Mouse (Mus musculus) liver (tissue): Measurements from ENCODE around the gene Pstpip1.

Experiments used
- DNase-seq: peaks from one replicate; pipeline ENCODE4 v3.0.0-alpha.2; 2020; ENCODE audit warnings: mixed read lengths

Gene Pstpip1

DNA sequence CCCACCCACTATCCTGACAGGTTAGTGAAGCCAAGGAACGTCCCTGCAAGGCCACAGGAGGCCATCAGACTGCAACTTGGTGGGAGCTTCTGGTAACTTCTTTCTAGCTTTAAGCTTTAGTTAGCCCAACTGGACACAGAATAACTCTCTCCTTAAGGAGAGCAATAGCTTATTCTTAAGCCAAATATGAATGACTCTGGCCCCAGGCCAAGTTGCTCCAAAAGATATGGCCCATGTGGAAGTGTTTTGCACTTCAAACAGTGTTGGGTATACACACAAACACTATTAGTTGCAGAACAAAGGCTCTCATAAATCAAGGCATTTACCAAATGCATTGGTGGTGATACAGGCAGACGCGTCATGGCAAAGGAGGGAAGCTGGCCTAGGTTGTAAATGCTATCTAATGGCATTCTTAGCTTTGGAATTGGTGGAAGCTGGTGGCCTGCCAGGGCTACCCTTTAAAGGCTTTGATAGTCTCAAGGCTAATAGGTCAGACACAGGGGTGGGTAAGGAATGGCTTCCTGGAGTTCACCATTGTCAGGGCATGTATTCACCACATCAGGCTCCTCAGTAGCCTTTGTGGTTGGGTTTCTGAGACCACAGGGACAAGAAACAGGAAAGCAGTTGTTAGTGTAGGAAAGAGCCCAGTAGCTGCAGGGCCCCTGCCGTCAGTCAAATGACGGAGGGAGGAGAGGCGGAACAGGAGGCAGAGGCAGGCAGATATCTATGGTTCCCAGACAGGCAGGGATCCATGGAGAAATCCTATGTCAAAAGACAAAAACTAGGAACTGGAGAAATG, 16.7 kb downstream of the Pstpip1 start:
- DNase-seq, result no peak

DNA sequence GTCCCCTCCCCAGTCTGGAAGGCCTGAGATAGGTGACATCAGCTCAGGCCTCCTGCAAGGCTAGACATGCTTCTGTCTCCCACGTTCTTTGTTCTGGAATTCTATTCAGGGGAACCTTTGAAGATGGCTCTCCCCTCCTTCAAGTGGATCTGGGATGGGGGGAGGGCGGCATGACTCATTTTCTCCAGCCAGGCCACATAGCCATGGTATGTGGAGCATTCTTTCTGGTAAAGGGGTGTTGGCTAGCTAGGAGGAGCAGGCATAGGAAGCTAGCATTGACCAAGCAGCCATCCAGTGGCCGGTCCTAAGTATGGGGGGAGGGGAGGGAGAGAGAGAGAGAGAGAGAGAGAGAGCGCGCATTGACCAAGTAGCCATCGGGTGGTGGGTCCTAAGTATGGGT, 17.8 kb downstream of the Pstpip1 start:
- no peak for DNase-seq

DNA sequence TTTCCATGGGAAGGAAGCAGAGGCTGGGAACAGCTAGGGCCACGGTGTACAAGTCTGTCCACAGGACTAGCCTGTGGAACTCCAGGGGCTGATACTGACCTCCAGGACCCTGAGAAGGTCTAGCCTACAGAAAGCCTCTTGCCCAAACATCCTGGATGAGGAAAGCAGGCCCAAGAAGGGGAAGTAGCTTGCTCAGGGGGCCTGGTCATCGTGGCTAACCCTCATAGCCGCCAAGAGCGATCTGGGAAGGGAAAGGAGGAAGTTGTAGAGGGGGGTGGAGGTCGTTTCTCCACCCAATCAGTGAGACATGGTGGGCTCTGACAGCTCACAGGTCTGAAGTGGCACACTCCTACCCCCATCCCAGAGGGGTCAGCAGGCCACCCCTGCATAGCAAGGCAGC, 18.4 kb downstream of the Pstpip1 start:
- DNase-seq, result peak; percentile 36

DNA sequence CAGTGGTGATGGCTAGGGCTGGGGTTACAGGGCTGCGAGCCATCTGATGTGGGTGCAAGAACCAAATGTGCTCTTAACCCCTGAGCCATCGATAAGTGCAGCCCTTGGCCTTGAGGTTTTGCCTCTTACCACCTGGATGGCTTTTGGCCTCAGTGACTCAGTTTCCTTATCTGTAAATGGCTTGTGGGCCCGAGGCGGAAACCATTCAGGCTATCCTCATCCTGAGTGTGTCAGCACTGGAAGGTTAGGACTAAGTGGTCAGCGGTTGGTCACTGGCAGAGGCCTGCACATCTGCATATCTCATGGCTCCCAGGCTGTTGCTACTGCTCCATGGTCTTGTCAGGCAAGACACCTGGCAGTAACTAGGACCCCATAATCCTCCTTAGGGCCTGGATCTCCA, 28.3 kb downstream of the Pstpip1 start:
- no peak for DNase-seq

DNA sequence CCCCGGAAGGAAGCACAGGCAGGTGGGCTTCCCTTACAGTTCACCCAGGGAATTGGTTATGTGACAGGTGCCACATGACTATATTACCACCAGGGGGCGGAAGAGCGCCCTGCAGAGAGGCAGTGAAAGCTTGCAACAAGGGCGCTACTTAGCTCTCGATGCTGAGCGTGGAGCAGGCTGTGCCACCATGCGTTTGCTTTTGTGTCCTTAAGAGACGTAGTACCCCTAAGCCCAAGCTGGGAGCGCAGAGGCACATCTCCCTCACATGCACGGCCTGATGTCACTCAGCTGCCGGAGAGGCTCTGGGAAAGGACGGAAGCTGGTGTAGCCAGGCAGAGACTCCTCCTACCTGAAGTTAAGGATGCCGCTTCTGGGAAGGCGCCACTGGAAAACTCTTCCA, 28.8 kb downstream of the Pstpip1 start:
- DNase-seq, result peak; percentile 71

DNA sequence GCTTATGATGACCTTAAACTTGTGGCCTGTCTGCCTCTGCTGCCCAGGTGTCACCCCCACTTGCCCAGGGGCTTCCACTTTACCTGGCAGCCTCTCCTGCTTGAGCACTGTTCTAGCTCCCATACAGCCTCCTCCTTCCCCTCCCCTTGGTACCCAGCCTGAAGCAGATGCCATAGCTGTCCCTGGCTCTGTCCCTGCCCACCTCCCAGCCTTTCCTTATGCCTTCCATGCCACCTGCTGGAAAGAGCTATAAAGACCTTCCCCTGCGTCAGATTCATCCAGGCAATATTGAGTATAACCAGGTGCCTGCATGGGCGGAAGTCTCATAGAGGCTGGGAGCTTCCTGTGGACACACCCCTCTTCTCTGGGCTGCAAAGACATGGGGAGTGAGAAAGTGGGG, 29.9 kb downstream of the Pstpip1 start:
- no peak for DNase-seq

DNA sequence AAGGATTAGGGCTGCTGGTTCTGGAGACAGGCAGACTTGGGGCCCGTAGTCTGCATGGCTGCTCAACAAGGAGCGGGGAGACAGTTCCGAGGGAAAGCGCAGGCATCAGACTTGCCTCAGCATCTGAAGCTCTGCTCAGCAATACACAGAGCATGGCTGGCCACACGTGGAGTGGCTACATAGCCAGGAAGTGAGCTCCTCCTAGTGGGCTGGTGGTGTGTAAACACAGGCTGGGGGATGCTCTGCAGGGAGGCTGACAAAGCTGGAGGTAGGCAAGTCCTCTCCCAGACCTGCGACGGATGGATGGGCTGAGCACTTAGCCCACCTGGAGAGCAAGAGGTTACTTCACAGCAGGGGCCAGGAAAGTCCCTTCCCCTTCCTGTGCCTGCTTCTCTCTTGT, 31.3 kb downstream of the Pstpip1 start:
- peak; percentile 22 for DNase-seq

DNA sequence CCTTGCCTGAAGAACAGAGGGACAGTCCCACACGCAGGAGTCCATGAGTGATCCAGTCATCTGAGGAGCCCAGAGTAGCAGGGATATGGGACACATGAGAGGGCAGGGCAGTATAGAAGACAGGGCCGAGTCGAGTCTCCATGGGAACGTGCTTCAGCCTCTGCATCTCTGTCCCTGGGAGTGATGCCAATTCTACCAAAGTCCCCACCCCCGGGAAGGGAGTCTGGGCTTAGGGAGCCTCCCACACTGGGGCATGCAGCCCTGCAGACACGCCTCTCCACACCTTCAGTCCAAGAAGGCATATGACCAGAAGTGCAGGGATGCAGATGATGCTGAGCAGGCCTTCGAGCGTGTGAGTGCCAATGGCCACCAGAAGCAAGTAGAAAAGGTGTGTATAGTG, 33.2 kb downstream of the Pstpip1 start:
- no peak for DNase-seq

DNA sequence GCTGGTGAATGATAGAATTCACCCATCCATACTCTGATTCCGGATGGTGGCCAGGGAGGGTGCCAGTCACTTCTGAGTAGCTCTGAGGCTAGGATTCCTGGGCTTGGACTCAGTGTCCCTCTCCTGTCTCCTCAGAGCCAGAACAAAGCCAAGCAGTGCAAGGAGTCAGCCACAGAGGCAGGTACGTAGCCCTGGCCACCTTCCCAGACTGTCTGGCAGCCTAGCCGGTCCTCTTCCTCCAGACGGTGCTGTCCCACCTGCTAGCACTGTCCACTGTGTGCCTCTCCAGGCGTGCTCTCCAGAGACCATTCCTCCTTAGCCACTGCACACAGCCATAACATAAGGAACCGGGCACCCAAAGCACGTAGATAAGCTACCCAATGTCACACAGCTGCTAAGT, 33.9 kb downstream of the Pstpip1 start:
- no peak for DNase-seq

DNA sequence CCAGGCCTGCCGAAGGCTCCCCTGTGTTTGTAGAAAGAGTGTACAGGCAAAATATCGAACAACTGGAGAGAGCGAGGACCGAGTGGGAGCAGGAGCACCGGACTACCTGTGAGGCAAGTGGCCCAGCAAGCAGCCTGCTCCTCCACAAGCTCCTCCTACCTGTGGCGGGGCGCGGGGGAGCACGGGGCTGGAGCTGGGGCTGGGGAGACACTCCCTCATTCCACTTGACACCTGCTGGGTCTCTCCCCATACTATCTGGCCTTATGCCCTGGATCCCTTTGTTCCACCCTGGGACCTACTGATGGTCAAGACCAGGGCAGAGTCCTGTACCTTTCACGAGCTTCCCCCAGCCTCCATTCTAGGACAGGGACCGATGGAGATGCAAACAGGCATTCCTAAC, 34.8 kb downstream of the Pstpip1 start:
- DNase-seq, result no peak

DNA sequence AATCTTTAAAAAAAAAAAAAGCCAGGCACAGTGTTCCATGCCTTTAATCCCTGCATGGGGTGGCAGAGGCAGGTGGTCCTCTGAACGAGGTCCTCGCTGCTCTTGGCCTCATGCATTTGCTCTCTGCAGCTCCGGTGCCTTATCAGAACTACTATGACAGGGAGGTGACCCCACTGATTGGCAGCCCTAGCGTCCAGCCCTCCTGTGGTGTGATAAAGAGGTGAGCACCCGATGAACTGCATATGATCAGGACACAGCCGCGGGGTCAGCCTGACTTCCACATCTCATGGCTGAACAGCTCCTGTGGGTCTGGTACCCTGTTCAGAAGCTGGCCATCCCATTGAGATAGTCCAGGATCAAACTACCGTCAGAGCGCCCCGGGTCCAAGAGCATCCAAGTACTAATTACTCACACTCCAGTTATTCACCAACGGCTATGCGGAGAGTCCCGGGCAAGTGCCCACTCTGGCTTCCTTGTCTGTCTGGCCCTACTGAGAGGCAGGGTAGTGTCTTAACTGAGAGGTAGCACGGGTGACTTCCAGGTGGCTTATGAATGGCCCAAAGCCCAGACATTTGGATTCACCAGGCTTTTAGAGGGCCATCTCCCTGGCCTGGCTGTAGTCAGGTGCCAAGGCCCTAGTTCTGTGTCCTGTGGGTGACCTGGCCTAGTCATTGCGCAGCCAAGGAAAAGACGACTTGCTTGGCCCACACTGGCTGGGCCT, 36.9 kb downstream of the Pstpip1 start:
- DNase-seq, result no peak

DNA sequence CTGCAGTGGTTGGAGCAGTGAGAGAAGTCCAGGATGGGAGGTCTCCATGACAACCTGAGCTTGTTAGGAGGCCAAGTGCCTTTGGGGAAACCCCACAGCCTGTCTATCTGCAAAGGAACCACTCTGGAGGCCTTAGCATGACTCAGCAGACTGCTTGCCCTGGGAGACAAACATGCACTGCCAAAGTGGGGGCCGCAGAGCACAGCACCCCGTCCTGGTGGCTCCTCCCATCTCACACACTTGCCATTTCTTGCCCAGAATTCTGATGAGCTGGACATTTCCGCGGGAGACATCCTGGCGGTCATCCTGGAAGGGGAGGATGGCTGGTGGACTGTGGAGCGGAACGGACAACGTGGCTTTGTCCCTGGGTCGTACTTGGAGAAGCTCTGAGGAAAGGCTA, 38.6 kb downstream of the Pstpip1 start:
- peak; percentile 21 for DNase-seq

DNA sequence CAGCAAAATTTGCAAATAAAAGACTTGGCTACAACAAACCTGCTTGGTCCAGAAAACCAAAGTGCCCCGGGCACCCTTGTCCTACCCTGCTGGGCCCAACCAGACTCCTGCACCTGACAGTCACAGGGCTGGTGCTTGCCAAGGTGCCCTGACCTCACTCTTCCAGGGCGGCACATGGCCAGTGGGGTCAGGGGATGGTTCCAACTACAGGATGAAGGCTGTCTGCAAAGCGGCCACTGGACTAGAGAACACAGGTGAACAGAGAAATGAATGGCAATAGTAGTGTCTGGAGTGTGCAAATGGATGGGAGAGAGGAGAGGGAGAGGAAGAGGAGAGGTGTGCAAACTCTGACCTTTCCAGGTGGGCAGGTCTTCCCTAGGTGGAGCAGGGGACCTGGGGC, 40.2 kb downstream of the Pstpip1 start:
- no peak for DNase-seq

DNA sequence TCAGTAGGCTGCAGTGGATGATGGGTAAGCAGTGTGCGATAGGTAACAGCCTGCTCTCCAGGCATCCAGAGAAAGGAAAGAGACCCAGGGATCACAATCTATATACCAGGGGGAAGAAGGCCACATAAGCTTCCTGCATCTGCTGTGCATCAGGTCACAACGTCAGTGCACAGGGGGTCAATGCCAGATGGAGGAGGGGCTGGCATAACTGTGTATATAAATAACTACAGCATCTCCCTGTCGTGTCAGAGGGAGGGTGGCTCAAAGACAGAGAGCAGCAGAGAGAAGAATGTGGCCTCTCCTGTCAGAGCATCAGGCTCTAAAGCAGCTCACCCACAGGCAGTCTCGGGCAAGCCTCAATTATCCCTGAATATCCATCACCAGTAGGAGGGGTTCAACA, 40.8 kb downstream of the Pstpip1 start:
- no peak for DNase-seq

DNA sequence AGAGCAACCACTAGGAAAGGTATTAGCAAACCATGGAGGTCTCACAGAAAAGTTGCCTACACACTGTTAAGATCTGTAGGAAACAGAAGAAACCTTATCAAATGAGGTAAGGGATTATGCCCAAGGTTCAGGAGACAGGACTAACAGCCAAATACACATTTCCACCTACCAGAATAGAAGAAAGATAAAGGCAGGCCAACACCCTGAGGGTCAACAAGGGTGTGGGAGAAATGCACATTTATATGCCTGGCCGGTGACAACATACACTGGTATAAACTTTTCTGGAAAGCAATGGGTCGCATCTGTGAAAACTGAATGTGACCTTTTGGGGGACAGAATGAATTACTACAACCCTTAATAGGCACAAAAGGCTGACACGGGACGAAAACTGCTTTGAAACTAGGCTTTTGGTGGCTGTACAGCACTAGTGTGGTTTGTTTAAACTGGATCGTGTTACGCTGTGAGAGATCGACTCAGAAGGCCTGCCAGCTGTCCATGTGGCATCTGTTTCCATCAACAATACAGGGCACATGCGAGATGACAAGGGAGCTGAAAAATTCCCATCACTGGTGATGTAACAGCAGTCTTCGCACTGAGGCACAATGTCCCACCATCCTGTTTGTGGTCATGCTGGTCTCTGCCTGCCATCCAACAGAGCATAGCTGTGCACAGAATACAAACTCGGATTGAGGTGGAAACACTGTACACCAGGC, 42.2 kb downstream of the Pstpip1 start:
- no peak for DNase-seq

DNA sequence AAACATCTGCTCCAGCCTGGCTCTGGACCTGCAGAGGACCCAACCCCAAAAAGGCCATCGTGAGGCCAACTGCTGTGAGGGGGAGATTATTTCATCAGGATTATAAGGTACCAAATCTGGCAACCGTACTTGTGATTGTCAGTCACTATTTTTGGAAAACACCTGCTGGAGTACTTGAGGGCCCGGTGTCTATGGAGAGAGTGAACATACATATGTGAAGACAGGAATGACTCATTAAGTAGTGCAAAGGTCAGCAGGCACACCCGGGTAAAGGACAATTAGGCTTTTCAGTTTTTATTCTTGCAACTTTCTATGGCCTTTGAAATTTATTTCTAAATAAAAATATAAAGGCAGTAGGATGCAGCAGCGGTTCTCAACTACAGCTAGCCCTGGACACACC, 44.2 kb downstream of the Pstpip1 start:
- no peak for DNase-seq

DNA sequence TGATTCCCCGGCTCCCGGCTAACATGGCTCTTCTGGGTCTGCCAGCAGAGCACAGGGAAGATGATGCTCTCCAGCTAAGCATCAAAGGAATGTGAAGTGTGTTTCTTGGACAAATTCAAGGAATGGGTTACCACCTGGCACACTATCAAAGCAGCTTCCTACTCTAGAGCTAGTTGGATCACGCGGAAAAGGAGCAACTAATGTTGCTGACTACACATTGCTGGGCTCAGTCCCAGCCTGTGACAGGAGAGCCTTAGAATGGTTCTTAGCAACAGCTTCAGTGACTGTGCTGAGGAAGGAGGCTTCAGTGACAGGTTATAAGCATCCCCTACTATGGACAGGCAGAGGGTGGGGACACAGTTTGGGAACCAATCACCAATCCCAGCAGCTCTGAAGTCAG, 44.9 kb downstream of the Pstpip1 start:
- no peak for DNase-seq

DNA sequence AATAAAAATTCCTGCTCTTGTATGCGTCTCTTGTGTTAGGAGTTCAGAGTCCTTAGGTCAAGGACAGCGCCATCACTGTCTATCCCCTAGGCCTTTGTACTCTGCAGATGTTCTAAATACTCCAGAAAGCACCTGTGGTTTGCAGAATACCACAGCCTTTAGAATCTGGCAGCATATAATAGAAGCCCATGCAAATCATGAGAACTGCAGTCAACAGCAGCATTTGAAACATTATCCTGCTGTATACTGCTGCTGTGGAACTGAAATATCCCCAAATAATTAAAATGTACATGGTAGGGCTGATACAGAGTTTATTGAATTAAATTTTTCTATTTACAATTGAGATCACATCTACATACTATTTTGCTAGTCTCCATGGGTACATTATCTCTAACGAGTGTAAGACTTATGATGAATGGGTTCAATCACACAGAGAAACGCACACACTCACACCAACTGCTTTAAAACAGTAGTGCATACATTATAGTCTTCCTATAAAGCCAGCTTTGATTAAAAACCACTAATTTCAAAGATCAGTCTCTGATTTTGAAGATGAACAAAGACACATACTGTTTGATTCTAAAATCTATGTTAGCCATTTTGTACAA, 45.9 kb downstream of the Pstpip1 start:
- no peak for DNase-seq

DNA sequence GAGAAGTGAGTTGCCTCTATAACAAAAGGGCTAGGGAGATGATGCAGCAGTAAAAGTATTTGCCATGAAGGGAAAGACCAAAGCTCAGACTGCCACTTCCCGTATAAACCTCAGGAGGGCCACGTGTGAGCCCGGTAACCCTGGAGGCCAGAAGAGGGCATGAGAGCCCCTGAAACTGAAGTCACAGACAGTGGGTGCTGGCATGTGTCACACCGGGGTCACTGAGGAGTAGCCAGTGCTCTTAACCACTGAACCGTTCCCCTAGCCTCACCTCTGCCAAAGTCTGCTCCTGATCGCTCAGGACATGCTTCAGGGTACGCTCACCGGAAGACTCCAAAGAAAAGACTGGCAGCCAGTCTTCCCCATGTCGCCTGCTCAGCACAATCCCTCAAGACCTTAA, 52.0 kb downstream of the Pstpip1 start:
- no peak for DNase-seq

DNA sequence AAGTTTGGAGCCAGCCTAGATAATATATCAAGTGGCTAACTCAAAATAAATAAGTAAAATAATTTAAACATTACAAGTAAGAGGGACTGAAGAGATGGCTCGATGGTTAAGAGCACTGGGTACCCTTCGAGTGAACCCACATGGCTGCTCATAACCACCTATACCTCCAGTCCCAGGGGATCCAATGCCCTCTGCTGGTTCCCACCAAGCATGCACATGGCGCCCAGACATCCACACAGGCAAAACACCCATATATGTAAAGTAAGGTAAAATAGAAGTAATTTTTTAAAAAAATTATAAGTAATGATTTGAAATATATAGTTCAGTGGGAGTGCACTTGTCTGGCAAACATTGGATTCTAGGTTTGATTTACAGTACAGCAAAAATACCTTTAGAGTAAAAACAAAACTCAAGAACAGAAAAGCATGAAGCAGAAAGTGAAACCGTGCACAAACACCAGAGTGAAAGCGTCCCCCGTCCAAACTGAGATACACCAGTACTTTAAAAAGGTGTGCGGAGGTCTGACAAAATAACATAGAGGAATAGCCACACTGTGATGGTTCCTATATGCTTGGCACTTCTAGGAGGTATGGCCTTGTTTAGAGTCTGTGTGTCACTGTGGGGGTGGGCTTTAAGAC, 54.7 kb downstream of the Pstpip1 start:
- DNase-seq, result no peak

DNA sequence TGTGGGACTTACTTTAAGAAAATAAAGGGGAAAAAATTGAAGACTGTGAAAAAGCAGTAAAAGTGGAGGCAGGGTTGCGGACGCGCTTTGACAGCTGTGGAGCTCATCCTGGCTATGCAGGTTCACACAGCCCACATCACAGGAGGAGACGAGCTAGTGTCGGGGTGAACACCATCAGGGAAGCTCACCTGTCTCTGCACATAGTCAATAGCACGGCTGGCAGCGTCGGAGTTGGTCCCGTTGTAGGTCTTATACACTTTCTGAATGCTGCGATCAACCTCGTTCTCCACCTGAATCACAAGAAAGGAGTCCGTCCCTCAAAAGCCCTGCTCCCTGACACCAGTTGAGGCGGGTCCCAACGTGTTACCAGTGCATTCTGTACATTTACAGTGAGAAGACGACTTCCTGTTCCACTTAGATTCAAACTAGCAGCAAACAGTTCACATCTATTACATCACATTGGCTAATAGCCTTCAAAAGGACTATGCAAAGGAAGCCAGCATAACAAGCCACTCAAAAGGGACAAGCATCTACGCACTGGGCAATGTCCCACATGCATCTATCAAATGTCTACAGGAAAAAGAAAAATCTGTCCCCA, 56.7 kb downstream of the Pstpip1 start:
- DNase-seq, result no peak

DNA sequence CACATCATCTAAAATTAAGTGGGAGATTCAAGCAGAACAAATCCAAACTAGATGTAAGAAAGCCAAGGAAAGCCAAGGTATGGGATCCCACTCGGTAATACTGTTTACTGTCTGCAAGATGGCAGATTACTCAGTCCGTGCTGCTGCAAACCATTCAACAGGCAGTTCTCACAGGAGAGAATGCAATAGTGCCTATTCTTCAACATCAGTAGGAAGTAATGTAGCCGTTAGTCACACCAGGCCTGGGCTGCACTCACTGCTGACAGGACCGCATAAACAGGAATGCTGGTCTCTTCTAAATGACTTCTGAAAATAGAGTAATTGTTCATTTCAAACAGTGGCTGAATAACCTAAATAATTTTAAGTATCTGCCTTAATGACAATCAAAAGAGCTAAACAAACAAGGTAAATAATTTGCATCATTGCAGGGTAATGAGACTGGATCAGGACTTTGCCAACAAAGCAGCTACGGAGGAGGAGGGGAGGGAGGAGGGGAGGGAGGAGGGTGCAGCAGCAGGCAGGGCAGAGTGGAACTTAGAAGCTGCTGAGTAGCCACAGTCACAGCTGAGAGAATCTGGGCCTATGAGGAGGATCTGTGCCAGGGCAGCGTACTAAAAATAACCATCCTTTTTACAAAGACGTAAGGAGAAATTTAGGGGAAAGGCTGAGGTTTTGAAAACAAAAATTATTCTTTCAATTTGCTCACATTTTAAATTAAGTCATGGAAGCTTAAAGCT, 62.2 kb downstream of the Pstpip1 start:
- no peak for DNase-seq
